Mouse (Mus musculus) brown adipose tissue, adult 24 weeks (tissue): ENCODE data around the gene Taok1. TPM values are rescaled to one million over a fixed set of nuclear protein-coding genes. Genes with fewer than 3 reads are reported as not detected.

Source experiments
- H3K27ac ChIP-seq: fragments of 200-500 bp; replicated peaks from 2 replicates; pipeline ENCODE4 v1.5.1; 2012; ENCODE audit warnings: low read depth, mild to moderate bottlenecking, low read length
- H3K4me1 ChIP-seq: fragments of 200-500 bp; 2 replicates; pipeline ENCODE4 v1.6.1; 2012; ENCODE audit warnings: low read length, mixed read lengths; ENCODE audit not compliant: control insufficient read depth, insufficient read depth, insufficient read length
- H3K4me3 ChIP-seq: fragments of 200-500 bp; 2 replicates; pipeline ENCODE4 v1.5.1; 2012; ENCODE audit warnings: low read depth, mild to moderate bottlenecking, low read length, moderate library complexity; ENCODE audit not compliant: insufficient read depth
- polyA plus RNA-seq: library from polyadenylated mRNA; stranded (reverse); fragments of >200 nt; gene quantifications from 2 replicates; pipeline ENCODE4 v1.2.4, GENCODE M21; 2012; ENCODE audit not compliant: missing spikeins, insufficient read depth, insufficient read length

Taok1 gene
- polyA plus RNA-seq, 1 experiment: 25.8 TPM

GRCm38 (mm10) chr11:77506273-77506672 lies 101.3 kb downstream of the Taok1 start:
- H3K27ac ChIP-seq: no peak overlapping the region
- no peak overlapping the region for H3K4me3 ChIP-seq
- H3K4me1 ChIP-seq: peaks cover 4% of the 10 kb centered on the region

- Histone ChIP-seq H3K4me3 (no peak overlapping the region), H3K27ac (no peak overlapping the region), H3K4me1 (peaks cover 4% of the 10 kb centered on the region)
Observed at GRCm38 (mm10) chr11:77505291-77505980, 102.2 kb downstream of the Taok1 start.

- H3K27ac ChIP-seq: no peak overlapping the region
- no peak overlapping the region for H3K4me3 ChIP-seq
- peaks cover 4% of the 10 kb centered on the region for H3K4me1 ChIP-seq
Observed at GRCm38 (mm10) chr11:77504377-77504776, 103.2 kb downstream of the Taok1 start.

GRCm38 (mm10) chr11:77503511-77503910 lies 104.1 kb downstream of the Taok1 start:
- Histone ChIP-seq H3K4me1 (peaks cover 8% of the 10 kb centered on the region), H3K27ac (no peak overlapping the region), H3K4me3 (no peak overlapping the region)

- Histone ChIP-seq H3K4me1 (peaks cover 17% of the 10 kb centered on the region), H3K27ac (no peak overlapping the region), H3K4me3 (no peak overlapping the region)
Observed at GRCm38 (mm10) chr11:77502481-77502880, 105.1 kb downstream of the Taok1 start.

GRCm38 (mm10) chr11:77501971-77502370 lies 105.6 kb downstream of the Taok1 start:
- peaks cover 19% of the 10 kb centered on the region for H3K4me1 ChIP-seq
- H3K27ac ChIP-seq: no peak overlapping the region
- H3K4me3 ChIP-seq: no peak overlapping the region

GRCm38 (mm10) chr11:77501392-77501791 lies 106.2 kb downstream of the Taok1 start:
- Histone ChIP-seq H3K27ac (no peak overlapping the region), H3K4me1 (peaks cover 22% of the 10 kb centered on the region), H3K4me3 (no peak overlapping the region)

GRCm38 (mm10) chr11:77500361-77501325 lies 107.0 kb downstream of the Taok1 start:
- Histone ChIP-seq H3K4me3 (no peak overlapping the region), H3K27ac (no peak overlapping the region), H3K4me1 (peaks cover 29% of the 10 kb centered on the region)

GRCm38 (mm10) chr11:77499354-77499753 lies 108.3 kb downstream of the Taok1 start:
- no peak overlapping the region for H3K4me3 ChIP-seq
- H3K27ac ChIP-seq: no peak overlapping the region
- peaks cover 33% of the 10 kb centered on the region for H3K4me1 ChIP-seq

- no peak overlapping the region for H3K4me3 ChIP-seq
- H3K27ac ChIP-seq: peak overlapping the region; percentile 96
- peaks cover 33% of the 10 kb centered on the region for H3K4me1 ChIP-seq
Observed at GRCm38 (mm10) chr11:77498261-77499139, 109.1 kb downstream of the Taok1 start.

GRCm38 (mm10) chr11:77497851-77498250 lies 109.8 kb downstream of the Taok1 start:
- H3K4me3 ChIP-seq: peak overlapping the region; percentile 3; the same call in 1 of the 2 replicates
- peaks cover 32% of the 10 kb centered on the region for H3K4me1 ChIP-seq
- H3K27ac ChIP-seq: peak overlapping the region; percentile 96

GRCm38 (mm10) chr11:77497341-77497756 lies 110.3 kb downstream of the Taok1 start:
- H3K4me3 ChIP-seq: peak overlapping the region; percentile 21
- peaks cover 29% of the 10 kb centered on the region for H3K4me1 ChIP-seq
- H3K27ac ChIP-seq: peak overlapping the region; percentile 99

GRCm38 (mm10) chr11:77495507-77495906 lies 112.1 kb downstream of the Taok1 start:
- Histone ChIP-seq H3K4me1 (peaks cover 41% of the 10 kb centered on the region), H3K4me3 (no peak overlapping the region), H3K27ac (peak overlapping the region; percentile 87)

GRCm38 (mm10) chr11:77494782-77495181 lies 112.8 kb downstream of the Taok1 start:
- Histone ChIP-seq H3K4me1 (peaks cover 41% of the 10 kb centered on the region), H3K27ac (peak overlapping the region; percentile 87), H3K4me3 (peak overlapping the region; percentile 94)

GRCm38 (mm10) chr11:77494344-77494676 lies 113.3 kb downstream of the Taok1 start:
- Histone ChIP-seq H3K27ac (peak overlapping the region; percentile 87), H3K4me1 (peaks cover 41% of the 10 kb centered on the region), H3K4me3 (peak overlapping the region; percentile 94)
